Comparison of ENCODE assay signal across 7 mouse cellular contexts in genomic region chr7:99356244-99356930, GRCm38 (mm10). TPM values are rescaled to one million over a fixed set of nuclear protein-coding genes. Genes with fewer than 3 reads are reported as not detected.
A peak's percentile ranks its signal among the peaks of the same experiment; 100 is the strongest.
DNase-seq lines count a peak whose midpoint lies in the region; ATAC-seq lines count a peak whose summit lies in the region.

No protein-coding gene starts in this region.

- H3K4me3 ChIP-seq in embryonic facial prominence, embryonic 12.5 days, result peak overlapping the region; percentile 8; the same call in 1 of the 2 replicates
- peak overlapping the region in 1 of 2 experiments; percentile 25; a peak in 3 of 4 replicates for H3K4me3 ChIP-seq in heart, embryonic 14.5 days (ENCODE audit: control insufficient read depth in 1 of 2, insufficient read depth in 1 of 2, low read depth in 1 of 2, low read length in 2 of 2)
- peak overlapping the region; percentile 16; the same call in 1 of the 2 replicates for H3K4me3 ChIP-seq in limb, embryonic 13.5 days
- no peak overlapping the region for H3K4me3 ChIP-seq in midbrain, embryonic 16.5 days (ENCODE audit: low read depth, low read length)

- peak overlapping the region; percentile 99 for H3K27ac ChIP-seq in embryonic facial prominence, embryonic 12.5 days
- H3K27ac ChIP-seq in heart, embryonic 14.5 days (replicated peaks in 1 of 2; ENCODE audit: control insufficient read depth in 1 of 2, insufficient read depth in 1 of 2, low read depth in 2 of 2, low read length in 2 of 2), result peak overlapping the region; percentile 99 to 100
- H3K27ac ChIP-seq in limb, embryonic 13.5 days, result peak overlapping the region; percentile 99
- H3K27ac ChIP-seq in midbrain, embryonic 16.5 days (ENCODE audit: low read length), result peak overlapping the region; percentile 78

- peaks cover 58% of the 10 kb centered on the region for H3K4me1 ChIP-seq in embryonic facial prominence, embryonic 12.5 days
- peaks cover 50 to 65% of the 10 kb centered on the region in 2 experiments for H3K4me1 ChIP-seq in heart, embryonic 14.5 days (ENCODE audit: control insufficient read depth in 2 of 2, insufficient read depth in 2 of 2, low read length in 2 of 2)
- peaks cover 68% of the 10 kb centered on the region for H3K4me1 ChIP-seq in limb, embryonic 13.5 days
- peaks cover 55% of the 10 kb centered on the region for H3K4me1 ChIP-seq in midbrain, embryonic 16.5 days (ENCODE audit: control insufficient read depth, insufficient read depth, low read length)

- no peaks in the 10 kb centered on the region for H3K27me3 ChIP-seq in embryonic facial prominence, embryonic 12.5 days
- H3K27me3 ChIP-seq in heart, embryonic 14.5 days (ENCODE audit: control insufficient read depth, insufficient read depth, low read length), result no peaks in the 10 kb centered on the region
- no peaks in the 10 kb centered on the region for H3K27me3 ChIP-seq in limb, embryonic 13.5 days
- H3K27me3 ChIP-seq in midbrain, embryonic 16.5 days (ENCODE audit: control insufficient read depth, insufficient read depth, low read depth, low read length), result no peaks in the 10 kb centered on the region

- H3K9ac ChIP-seq in embryonic facial prominence, embryonic 12.5 days, result peak overlapping the region; percentile 48
- peak overlapping the region; percentile 76 for H3K9ac ChIP-seq in heart, embryonic 14.5 days (ENCODE audit: low read length)
- peak overlapping the region; percentile 62 for H3K9ac ChIP-seq in limb, embryonic 13.5 days
- H3K9ac ChIP-seq in midbrain, embryonic 16.5 days (ENCODE audit: low read depth, low read length), result peak overlapping the region; percentile 22; the same call in 1 of the 2 replicates

- peak; percentile 70 for DNase-seq in adrenal gland, postnatal 10 days
- DNase-seq in left cerebral cortex, adult 8-10 months (ENCODE audit: low spot score in 2 of 2), result no peak

- H3K36me3 ChIP-seq in embryonic facial prominence, embryonic 12.5 days, result no peaks in the 10 kb centered on the region
- H3K36me3 ChIP-seq in heart, embryonic 14.5 days (ENCODE audit: control insufficient read depth, insufficient read depth, low read length), result 0 out of 2 replicates have a peak, but pooled peaks cover 3% of the 10 kb centered on the region
- H3K36me3 ChIP-seq in limb, embryonic 13.5 days, result no peaks in the 10 kb centered on the region
- H3K36me3 ChIP-seq in midbrain, embryonic 16.5 days (ENCODE audit: control insufficient read depth, insufficient read depth, low read length), result no peaks in the 10 kb centered on the region

- peak overlapping the region; percentile 45 for H3K4me2 ChIP-seq in embryonic facial prominence, embryonic 12.5 days (replicated peaks)
- H3K4me2 ChIP-seq in heart, embryonic 14.5 days (ENCODE audit: low read length), result peak overlapping the region; percentile 67
- peak overlapping the region; percentile 60 for H3K4me2 ChIP-seq in limb, embryonic 13.5 days (replicated peaks)
- no peak overlapping the region for H3K4me2 ChIP-seq in midbrain, embryonic 16.5 days (ENCODE audit: low read length)

- no peak for ATAC-seq in embryonic facial prominence, embryonic 12.5 days (ENCODE audit: insufficient number of reproducible peaks, insufficient read depth, low FRiP score, low TSS enrichment)
- ATAC-seq in heart, embryonic 14.5 days (ENCODE audit: insufficient number of reproducible peaks, insufficient read depth, low FRiP score, low read depth), result peak; percentile 36
- no peak for ATAC-seq in limb, embryonic 13.5 days (ENCODE audit: low FRiP score, low read depth)
- ATAC-seq in midbrain, embryonic 16.5 days, result no peak
- ATAC-seq in frontal cortex, adult (ENCODE audit: low TSS enrichment), result no peak

- H3K9me3 ChIP-seq in embryonic facial prominence, embryonic 12.5 days, result no peaks in the 10 kb centered on the region
- H3K9me3 ChIP-seq in heart, embryonic 14.5 days (ENCODE audit: control insufficient read depth, low read length), result no peaks in the 10 kb centered on the region
- no peaks in the 10 kb centered on the region for H3K9me3 ChIP-seq in limb, embryonic 13.5 days
- no peaks in the 10 kb centered on the region for H3K9me3 ChIP-seq in midbrain, embryonic 16.5 days (replicated peaks; ENCODE audit: control insufficient read depth, low read length, poor library complexity, severe bottlenecking)

- 20% methylated on average over 9 of the region's 9 CpGs for WGBS in embryonic facial prominence, embryonic 12.5 days
- WGBS in heart, embryonic 14.5 days, result 5% methylated on average over 9 of the region's 9 CpGs
- 30% methylated on average over 9 of the region's 9 CpGs for WGBS in limb, embryonic 13.5 days
- WGBS in midbrain, embryonic 16.5 days, result 31% methylated on average over 9 of the region's 9 CpGs

RNA-seq across cellular contexts. Expression of gene Serpinh1, which starts 3.3 kb away (rescaled TPM):
- total RNA-seq in adrenal gland, postnatal 10 days (2021), result 100 to 1,000 TPM; 331 to 363 TPM
- 1,388 and 1,403 TPM in 2 replicates for polyA plus RNA-seq in embryonic facial prominence, embryonic 12.5 days (2016; fragmentation: Nextera tagmentation; extraction: Ambion mirVana)
- 401 and 427 TPM in 2 replicates for polyA plus RNA-seq in heart, embryonic 14.5 days (2014; fragmentation: Nextera tagmentation; extraction: Ambion mirVana)
- 1,782 and 1,939 TPM in 2 replicates for polyA plus RNA-seq in limb, embryonic 13.5 days (2015; fragmentation: Nextera tagmentation; extraction: Ambion mirVana)
- polyA plus RNA-seq in midbrain, embryonic 16.5 days (2015; fragmentation: Nextera tagmentation; extraction: Ambion mirVana), result 185 and 203 TPM in 2 replicates
- total RNA-seq in left cerebral cortex, adult 8-10 months (2022), result 10 to 100 TPM; 14.7 to 18.3 (median 16.6) TPM

RNA-seq across cellular contexts. Expression of gene Gdpd5, which starts 24.8 kb away (rescaled TPM):
- 10 to 100 TPM; 11.5 to 16.6 TPM for total RNA-seq in adrenal gland, postnatal 10 days (2021)
- 20.3 and 23.4 TPM in 2 replicates for polyA plus RNA-seq in embryonic facial prominence, embryonic 12.5 days (2016; fragmentation: Nextera tagmentation; extraction: Ambion mirVana)
- polyA plus RNA-seq in heart, embryonic 14.5 days (2014; fragmentation: Nextera tagmentation; extraction: Ambion mirVana), result 24.9 and 25.5 TPM in 2 replicates
- 14.0 and 14.5 TPM in 2 replicates for polyA plus RNA-seq in limb, embryonic 13.5 days (2015; fragmentation: Nextera tagmentation; extraction: Ambion mirVana)
- 45.0 and 55.6 TPM in 2 replicates for polyA plus RNA-seq in midbrain, embryonic 16.5 days (2015; fragmentation: Nextera tagmentation; extraction: Ambion mirVana)
- total RNA-seq in left cerebral cortex, adult 8-10 months (2022), result 10 to 100 TPM; 38.3 to 48.7 (median 40.9) TPM

Comparison
In these comparisons a context has a peak if more than half of its experiments do, and no peak if none do; other contexts are left out.
1. H3K9ac ChIP-seq: peak in every context shown above with its lines; median percentile 76 in heart, embryonic 14.5 days; 62 in limb, embryonic 13.5 days; 48 in embryonic facial prominence, embryonic 12.5 days; 22 in midbrain, embryonic 16.5 days.